Mouse (Mus musculus) lung, postnatal 25 days (tissue): ENCODE measurements at regions not wholly inside any gene's neighbourhood (a gene's known extent, or its start where the extent isn't known, plus 50 kb on each side); places are given as distances from the start of the nearest gene placed in this dataset.

Experiments
- DNase-seq: peaks from one replicate; pipeline ENCODE4 v3.0.0; 2022; ENCODE audit warnings: low spot score

DNA sequence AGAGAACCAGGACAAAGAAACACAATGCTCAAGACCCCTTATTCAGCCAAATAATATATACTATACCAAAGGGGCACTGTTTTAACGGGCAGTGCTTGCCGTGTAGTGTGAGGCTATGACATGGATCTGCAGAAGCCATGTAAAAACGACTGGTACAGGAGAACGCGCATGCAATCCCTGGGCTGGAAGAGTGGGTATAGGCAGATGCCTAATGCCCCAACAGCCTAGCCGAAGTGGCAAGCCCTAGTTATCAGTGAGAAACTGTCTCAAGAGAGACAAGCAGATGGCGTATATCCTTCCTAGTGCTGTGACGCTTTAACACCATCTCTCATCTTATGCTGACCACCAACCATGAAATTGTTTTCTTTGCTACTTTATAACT is 262.8 kb downstream of the Ankrd50 start:
- DNase-seq: no peak

DNA sequence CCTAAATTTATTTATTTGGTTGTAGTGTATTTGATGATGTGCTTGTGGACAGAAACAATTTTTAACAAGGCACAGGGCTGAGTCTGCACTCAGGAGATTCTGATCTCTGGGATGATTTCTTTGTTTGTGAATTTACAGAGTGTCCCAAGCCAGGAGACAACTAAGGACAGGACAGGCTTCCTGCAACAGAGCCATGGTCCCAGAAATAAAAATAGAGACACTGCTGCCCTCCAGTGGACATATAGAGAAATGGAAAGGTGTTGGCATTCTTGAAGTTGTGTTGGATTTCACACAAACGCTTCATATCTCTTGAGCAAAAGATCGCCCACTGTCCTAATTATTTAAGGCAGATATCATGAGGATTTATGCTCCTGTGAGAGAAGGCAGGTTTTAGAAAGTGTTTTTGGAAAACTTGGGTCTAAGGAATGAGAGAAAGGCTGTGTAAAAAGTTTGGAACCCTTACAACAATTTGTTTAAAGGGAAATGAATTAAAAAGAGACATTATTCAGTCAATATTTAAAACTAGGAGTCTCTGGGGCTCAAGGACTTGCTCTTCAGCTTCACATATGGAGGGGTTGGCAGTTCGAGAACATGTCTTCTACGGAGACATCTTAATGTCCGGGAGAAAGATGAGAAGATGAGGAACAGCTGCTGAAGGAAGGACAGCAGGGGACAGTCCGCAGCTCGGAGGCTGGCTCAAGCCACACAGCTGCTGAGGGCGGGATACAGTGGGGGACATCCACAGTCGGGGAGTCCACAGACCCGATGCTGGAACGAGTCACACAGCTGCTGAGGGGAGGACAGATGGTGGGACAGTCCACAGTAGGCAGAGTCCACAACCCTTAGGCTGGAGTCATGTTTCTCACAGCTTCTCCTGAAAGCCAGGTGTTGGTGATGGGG is 263.5 kb downstream of the Ankrd50 start:
- peak; percentile 68 for DNase-seq

DNA sequence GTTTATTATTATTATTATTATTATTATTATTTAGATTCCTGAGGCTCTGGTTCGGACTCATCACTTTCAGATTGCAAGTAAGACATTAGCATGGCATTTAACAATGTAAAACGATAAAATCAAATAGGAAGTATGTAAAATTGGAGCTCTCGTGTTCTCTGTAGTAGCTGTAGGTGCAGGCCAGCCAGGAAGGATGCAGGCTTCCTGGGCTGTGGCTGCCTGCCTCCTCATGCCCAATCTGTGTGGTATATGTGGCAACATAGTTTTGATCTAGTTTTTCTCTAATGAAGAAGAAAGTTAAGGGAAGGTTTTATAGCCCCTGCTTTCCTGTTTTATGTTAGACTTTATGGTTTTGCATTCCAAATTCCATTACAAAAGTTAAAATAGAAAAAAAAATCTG is 275.6 kb downstream of the Ankrd50 start:
- DNase-seq: no peak

DNA sequence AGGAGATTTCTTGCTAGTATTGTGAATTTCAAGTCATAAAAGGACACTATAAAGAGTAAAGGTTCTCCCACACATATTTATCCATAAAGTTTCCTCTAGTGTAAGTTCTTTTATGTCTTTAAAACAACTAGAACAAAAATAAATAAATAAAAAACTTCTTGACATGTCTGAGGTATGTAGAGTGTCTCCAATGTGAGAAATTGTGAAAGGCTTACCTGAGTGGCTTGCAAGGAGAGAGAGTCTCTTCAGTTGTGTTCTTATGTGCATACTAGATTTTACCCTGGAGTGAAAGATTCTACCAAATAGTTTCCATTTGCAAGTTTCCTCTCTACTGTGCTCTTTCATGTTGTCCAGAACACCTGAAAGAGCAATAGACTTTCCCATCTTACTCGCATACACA is 276.8 kb downstream of the Ankrd50 start:
- no peak for DNase-seq

DNA sequence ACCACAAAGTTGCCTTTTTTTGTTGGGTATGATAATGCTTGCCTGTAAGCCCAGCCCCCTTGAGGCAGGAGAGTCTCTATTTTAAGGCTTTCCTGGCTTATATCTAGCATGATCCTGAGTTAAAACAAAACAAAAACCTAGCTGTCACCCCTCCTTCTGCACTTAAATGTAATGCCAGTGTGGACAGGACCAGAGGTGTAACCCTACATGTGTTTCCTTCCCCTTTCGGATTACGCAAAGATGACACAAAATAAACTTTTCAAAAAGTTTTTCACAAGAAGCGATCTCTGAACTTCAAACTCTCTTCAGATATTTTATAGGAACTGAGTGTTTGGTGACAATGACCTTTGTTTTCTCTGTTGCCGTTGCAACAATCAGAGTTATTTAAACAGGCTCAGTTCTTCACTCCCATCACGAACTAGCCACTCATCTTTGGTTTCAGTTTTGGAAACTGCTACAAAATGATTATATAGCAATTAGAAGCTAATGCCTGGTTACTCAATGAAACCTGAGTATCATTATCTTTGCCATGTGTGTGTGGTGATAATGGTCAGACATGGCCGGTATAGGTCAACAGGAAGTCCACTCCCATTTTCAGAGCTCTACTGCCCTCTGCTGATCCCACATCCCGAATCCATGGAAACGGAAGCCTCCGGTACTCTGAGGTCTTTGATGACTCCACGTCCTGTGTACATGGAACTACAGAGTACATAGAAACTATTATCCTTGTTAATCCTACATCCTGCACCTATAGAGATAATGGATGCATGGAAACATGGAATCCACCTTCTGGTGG is 282.6 kb downstream of the Ankrd50 start:
- peak; percentile 86 for DNase-seq

DNA sequence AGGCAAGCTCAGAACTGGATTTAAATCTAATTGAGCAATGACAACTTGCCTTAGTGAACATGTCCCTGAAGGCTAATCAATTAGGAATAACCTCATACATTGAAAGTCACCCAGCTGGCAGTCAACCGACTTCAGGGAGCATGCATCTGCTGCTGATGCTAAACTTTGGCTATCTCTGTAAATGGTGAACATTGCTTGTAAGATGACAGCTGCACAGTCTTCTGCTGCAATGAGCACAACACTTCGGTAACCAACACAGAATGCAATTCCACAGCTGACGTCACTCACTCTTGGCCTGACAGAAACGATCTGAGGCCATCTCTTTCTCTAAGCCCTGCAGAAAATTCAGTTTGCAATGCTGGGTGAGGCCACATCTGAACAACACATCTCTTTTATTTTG is 290.6 kb downstream of the Ankrd50 start:
- no peak for DNase-seq

DNA sequence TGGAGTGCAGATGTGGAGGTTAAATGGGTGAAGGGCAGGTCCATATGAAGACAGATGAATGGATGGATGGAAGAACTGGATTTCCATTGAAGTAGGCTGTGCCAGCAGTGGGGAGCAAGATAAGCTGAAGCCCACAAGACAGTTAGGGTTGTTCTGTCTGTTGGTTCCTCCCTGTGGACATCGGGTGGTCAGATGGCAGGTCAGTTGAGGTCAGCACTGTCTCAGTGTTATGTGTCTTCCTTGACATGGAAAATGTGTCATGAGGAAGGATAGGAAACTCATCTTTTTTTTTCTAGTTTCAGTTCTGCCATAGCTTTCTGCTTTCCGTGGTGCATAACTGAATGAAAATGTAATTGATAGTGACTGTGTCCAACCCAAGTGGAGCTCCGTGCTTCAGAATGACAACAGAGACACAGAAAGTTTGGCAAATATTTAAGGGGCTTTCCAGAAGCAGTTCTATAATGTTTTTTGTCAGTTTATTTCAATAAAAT is 297.2 kb downstream of the Ankrd50 start:
- no peak for DNase-seq

DNA sequence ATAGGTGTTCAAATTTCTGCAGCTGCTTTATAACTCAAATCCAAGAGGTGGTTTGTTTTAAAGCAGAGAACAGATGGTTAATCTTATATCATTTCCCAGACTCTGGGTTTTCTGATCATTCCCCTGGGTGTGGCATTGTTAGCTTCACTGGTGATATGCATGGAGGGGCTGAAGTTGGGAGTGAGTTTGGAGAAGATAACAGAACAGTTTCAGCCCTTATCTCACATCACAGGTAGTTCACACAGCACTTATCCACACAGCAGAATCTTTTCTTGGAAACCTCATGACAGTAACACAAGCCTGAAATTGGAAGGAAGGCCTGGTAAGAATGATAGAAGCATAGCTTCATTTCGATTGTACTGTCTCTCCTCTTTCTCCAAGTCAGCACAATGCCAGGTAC is 298.1 kb downstream of the Ankrd50 start:
- no peak for DNase-seq

DNA sequence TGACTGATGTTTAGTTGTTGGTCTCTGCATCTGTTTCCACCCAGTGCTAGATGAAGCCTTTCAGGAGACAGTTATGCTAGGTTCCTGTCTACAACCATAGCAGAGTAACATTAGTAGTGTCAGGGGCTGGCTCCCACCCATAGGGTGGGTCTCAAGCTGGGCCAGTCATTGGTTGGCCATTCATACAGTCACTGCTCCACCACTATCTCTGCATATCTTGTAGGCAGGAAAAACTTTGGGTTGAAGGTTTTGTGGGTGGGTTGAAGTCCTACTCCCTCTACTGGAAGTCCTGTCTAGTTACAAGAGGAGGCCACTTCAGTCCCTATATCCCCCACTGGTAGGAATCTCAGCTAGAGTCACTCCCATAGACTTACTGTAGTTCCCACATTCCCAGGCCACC is 306.3 kb downstream of the Ankrd50 start:
- no peak for DNase-seq

DNA sequence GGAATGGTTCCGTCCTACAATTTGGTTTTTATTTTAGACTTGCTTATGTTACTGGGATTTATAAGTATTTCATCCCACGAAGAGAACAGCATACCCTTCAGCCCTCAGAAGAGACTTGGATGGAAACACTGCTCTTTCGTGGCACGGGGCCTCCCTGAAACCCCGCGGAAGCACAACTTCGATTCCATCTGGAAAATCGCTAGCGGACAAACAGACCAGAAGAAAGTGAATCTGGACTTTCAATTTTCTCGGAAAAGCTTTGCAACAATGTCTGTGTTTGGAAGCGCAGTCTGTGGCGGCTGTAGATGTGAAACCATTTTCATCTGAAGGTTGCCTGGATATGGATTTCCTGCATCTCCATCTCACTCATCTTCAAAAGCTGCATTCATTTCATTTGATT is 308.7 kb downstream of the Ankrd50 start:
- DNase-seq: no peak

DNA sequence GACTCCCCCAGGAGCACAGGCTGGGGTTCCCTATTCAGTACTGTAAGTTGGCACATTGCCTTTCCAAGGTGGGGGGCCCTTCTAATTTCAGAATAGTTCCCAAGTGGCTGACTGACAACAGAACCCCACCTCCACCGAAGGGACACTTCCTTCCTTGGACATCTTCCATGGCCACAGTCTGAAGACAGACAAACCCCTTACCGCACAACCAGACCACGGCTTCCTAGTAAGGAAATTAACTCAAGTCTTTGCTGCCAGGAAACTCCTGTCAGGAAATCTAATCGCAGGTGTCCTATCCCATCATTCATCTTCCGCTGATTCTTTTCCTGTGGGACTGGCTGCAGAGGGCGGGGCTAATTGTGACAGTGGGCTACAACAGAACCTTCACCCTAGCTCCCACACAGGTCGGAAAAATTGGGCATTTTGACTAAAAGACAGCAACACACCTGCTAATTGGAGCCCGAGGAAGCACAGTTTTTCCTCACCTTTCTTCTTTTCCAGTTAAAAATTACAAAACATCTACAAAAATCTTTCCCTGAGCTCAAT is 309.8 kb downstream of the Ankrd50 start:
- DNase-seq: no peak

DNA sequence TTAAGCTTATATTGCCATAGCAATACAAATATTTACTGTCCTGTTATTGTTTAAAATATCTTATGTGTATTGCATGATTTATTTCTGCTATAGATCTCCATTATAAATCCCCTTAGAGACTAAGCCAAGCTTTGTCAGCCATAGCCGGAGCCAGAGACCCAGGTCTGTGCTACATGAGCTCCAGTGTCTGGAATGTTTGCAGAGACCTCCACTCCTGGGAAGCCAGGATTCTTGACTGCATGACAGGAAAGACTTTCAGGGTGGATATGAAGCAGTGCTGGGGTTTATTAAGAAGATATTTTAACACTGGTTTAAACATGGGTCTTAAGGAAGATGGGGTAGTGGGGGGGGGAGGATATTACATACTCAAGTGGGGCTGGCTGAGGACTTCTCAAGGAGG is 332.2 kb downstream of the Ankrd50 start:
- DNase-seq: no peak

DNA sequence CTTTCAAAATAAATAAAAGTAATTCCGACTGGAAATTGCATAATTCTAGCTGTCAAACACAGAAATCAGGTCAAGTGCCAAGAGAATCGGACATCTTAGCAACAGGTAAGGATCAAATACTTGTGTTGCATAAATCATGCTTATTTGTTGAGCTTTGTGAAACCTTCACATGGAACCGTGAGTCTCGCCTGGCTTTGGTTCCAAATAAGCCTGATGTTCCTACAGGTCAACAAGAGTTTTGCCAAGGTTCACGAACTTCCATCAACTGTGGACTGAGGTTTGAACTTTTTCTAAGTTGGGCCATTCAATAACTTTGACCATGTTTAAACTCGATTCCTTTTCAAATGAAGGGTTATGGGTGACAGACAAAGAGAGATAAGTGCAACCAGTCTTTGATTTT is 332.8 kb downstream of the Ankrd50 start:
- DNase-seq: peak; percentile 42

DNA sequence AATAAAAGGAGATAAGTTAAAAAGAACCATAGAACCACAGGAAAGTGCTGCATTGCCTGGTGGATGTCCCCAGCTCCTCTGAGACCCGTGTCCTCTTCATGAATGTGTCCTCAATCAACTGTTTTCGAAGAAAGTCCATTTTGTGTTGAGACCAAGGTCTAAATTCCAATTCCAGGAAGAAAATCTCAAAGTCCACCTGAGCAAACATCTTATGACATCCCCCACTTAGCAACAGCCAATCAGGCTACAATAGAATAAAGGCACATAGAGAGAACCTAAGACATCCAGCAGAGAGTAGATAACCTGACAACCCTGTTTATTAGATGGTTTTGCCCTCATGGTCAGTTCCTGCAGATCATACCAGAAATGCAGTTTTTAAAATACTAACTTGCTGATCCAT is 338.0 kb downstream of the Ankrd50 start:
- no peak for DNase-seq

DNA sequence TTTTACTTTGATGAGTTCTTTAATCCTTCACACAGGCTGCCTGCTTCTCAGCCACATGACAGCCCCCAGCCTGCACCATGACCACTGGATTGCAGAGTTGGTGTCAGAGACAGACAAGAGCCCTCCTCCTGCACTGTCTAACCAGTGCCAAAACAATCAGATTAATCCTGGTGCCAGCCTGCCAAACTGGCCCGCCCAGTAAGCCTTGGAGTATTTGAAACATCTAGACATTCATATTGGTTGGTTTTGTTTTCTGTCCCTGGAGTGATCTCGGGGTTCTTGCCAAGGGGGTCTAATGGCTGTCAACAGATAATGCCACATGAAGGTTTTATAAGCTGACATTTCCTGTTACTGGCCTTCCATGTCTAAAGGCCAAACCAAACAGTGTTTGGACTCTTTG is 339.2 kb downstream of the Ankrd50 start:
- DNase-seq: peak; percentile 32

DNA sequence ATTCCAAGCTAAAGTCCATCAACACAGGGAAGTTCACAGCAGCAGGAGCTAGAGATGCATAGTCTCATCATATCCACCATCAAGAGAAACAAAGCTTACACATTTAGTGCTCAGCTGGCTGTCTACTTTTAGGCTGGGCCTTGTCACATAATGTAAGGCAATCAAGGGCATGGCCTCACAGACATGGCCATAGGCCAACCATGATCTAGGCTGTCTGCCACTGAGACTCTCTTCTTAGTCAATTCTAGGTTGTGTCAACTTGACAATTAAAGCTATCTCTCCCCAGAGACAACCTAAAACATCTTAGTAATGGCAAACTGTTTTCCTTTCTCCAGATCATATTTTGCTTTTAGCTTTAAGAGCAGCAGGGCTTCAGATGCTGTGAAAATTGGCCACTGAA is 340.0 kb downstream of the Ankrd50 start:
- DNase-seq: no peak

DNA sequence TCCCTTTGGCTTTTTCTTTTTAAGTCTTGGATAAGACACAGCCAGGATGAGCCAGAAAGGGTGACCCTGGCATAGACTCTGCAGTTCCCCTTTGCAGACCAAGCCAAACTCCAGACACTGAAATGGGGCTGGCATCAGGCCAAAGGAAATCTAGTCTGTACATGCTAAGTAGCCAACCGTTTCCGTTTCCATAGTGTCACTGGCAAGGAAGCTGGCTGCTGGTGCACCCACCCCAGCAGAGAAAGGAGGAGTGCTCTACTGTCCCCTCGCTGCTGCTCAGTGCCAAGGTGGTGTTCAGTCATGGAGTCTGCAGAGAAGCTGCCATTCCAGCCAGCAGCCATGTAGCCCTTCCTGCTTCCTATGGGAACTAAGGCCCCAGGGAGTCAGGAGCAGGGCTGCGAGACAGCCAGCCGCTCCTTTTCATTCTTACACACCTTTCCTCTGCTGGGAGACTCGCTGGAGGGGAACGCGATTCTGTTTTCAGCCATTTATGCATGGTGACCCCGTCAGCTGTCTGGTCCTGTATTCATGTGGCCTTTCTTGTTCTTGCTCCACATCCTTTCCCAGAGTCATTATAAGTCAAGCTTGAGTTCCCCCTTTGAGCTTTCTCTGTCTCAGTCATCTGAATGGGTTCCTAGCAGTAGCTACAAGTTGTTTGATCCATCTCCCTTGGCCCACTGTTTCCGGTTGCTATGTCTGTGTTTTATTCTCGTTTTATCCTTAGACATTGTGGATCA is 341.3 kb downstream of the Ankrd50 start:
- peak; percentile 69 for DNase-seq

DNA sequence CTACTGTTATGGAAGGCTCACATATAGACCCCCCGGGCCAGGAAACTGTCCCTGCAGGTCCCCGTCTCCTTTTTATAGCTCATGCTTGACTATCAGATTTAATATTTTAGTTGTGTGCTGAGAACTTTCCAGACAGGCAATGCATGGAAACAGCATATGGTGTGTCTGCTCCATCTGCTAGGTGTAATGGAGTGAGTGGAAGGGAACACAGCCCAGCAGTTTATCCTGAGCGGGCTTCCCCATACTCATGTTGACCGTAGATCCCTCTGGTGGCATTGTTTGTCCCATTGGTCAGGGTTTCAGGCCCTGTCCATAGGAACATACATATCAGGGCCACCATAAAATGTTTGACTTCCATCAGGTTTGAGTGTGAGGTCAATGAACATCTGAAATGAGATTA is 345.3 kb downstream of the Ankrd50 start:
- no peak for DNase-seq

DNA sequence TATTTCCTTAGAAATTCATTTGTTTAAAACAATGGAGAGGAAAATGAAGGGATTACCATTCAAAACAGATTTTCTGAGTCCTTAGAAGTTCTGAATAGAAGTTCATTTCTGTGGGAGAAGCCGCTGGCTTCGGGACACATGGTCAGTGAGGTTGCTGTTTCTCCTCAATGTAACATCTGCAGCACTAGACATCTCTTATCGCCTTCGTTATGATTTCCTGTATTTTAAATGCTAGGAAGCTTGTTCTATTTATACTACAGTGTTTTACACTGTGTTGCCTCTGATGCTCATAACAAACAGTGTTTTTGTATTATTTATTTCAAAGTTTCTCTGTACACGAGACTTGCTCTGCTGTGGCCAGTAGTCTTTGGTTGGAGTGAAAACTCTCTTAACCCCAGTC is 346.6 kb downstream of the Ankrd50 start:
- no peak for DNase-seq

DNA sequence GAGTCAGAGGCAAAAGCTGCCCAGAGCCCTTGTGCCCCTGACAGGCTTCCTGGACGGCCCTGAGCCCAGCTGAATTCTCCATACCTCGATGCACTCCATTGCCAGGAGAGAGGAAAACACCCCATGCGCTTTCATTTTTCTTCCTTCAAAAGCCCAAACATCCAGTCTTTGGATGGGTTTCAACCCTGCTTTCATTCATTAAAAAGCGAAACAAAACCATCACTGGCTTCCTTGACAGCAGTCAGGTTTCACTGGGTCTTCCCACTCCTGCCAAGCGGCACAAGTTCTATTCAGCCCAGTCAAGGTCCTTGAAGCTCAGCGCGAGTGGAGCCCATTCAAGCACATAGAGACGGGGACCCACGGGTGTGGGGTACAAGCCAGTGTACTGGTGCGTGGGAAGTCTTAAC is 348.8 kb downstream of the Ankrd50 start:
- DNase-seq: no peak

DNA sequence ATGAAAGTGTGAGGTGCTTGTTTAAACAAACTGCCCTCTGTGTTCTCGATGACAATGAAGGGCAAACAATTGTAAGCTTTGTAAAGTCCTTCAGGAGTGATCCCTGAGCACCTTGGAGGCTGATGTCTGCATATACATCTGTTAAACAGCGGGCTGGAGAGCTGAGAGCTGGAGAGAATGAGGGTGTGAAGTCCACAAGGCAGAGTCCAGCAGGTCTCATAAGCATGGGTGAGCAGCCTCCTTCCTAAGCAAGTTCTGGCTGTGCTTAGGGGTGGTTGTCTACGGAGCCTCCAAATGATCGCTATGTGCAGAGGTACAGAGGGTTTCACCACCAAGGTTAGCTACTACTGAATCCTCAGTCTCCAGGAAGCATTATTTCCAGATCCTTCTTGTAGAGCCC is 350.2 kb downstream of the Ankrd50 start:
- no peak for DNase-seq

DNA sequence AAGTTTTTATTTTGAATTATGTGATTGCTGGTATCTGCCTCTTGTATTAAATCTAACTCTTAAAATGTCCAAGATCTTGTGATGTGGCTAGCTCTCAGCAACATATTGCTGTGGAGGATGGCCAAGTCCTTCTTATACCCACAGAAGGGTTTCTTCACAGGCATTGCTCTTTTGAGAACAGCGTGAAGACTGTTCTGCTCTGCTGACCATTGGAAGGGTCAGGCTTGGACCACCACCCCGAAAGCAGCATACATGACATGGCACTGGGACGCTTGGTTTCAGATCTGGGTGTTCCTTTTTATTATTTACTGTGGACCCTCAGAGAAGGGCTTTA is 352.8 kb downstream of the Ankrd50 start:
- no peak for DNase-seq
